Mouse (Mus musculus): ENCODE results near the gene Zcchc10. TPM values are rescaled to one million over a fixed set of nuclear protein-coding genes. Genes with fewer than 3 reads are reported as not detected.
"Not testable (repeated sequence)": the region's sequence is repeated elsewhere in the genome, so short reads cannot be mapped to it uniquely, and the experiment has no call there.

Gene Zcchc10
- 10 to 100 TPM; 11.0 to 13.3 TPM for total RNA-seq (2021)
- long read RNA-seq, experiment 1, transcript Zcchc10-201 (4 exons, 1,267 nt): major isoform, 12 of 17 reads
- long read RNA-seq, experiment 1, partial matches to known transcripts: 3 of 17 reads
- long read RNA-seq, experiment 1, other reads (novel, unspliced or antisense): 2 of 17 reads
- long read RNA-seq, experiment 2, partial matches to known transcripts: 0 of 2 reads
- long read RNA-seq, experiment 2, other reads (novel, unspliced or antisense): 0 of 2 reads

GRCm38 (mm10) chr11:53324512-53324968, at the start of gene Zcchc10:
Gene Zcchc10, plus strand, starts transcription at chr11:53324679.
- peak; percentile 91 to 95 for DNase-seq

- DNase-seq: no peak
Measured at GRCm38 (mm10) chr11:53275358-53275757, 49.1 kb upstream of the Zcchc10 start.

- no peak for DNase-seq
Measured at GRCm38 (mm10) chr11:53278411-53278810, 46.1 kb upstream of the Zcchc10 start.

- no peak for DNase-seq
Measured at GRCm38 (mm10) chr11:53285885-53286284, 38.6 kb upstream of the Zcchc10 start.

GRCm38 (mm10) chr11:53290187-53290586, 34.3 kb upstream of the Zcchc10 start:
- not testable (repeated sequence) for DNase-seq

GRCm38 (mm10) chr11:53290871-53291270, 33.6 kb upstream of the Zcchc10 start:
- no peak for DNase-seq

- no peak for DNase-seq
Measured at GRCm38 (mm10) chr11:53294441-53294840, 30.0 kb upstream of the Zcchc10 start.

GRCm38 (mm10) chr11:53296880-53297279, 27.6 kb upstream of the Zcchc10 start:
- no peak for DNase-seq

- DNase-seq: no peak
Measured at GRCm38 (mm10) chr11:53297947-53298860, 26.3 kb upstream of the Zcchc10 start.

GRCm38 (mm10) chr11:53299551-53300329, 24.7 kb upstream of the Zcchc10 start:
- peak; percentile 78 to 86 for DNase-seq

GRCm38 (mm10) chr11:53300330-53301166, 23.9 kb upstream of the Zcchc10 start, which contains the start of gene Hspa4:
Gene Hspa4, minus strand, starts transcription at chr11:53300457.
- DNase-seq: peak; percentile 98 to 99

- no peak for DNase-seq
Measured at GRCm38 (mm10) chr11:53301167-53301515, 23.3 kb upstream of the Zcchc10 start.

- no peak for DNase-seq
Measured at GRCm38 (mm10) chr11:53304044-53304840, 20.2 kb upstream of the Zcchc10 start.

GRCm38 (mm10) chr11:53306965-53307364, 17.5 kb upstream of the Zcchc10 start:
- no peak for DNase-seq

- peak in 1 of 2 experiments; percentile 49 for DNase-seq
Measured at GRCm38 (mm10) chr11:53307558-53308065, 16.9 kb upstream of the Zcchc10 start.

GRCm38 (mm10) chr11:53308251-53308864, 16.1 kb upstream of the Zcchc10 start:
- peak; percentile 61 to 65 for DNase-seq

GRCm38 (mm10) chr11:53308884-53309310, 15.6 kb upstream of the Zcchc10 start:
- peak; percentile 70 to 81 for DNase-seq

- DNase-seq: no peak
Measured at GRCm38 (mm10) chr11:53311385-53311784, 13.1 kb upstream of the Zcchc10 start.

GRCm38 (mm10) chr11:53312823-53313222, 11.7 kb upstream of the Zcchc10 start:
- DNase-seq: not testable (repeated sequence)

GRCm38 (mm10) chr11:53314770-53315173, 9.7 kb upstream of the Zcchc10 start:
- DNase-seq: peak in 1 of 2 experiments; percentile 23
